Mouse (Mus musculus) hindbrain, embryonic 12.5 days (tissue): ENCODE results near the gene Thpo. TPM values are rescaled to one million over a fixed set of nuclear protein-coding genes. Genes with fewer than 3 reads are reported as not detected.

Source experiments
- ATAC-seq: fragments of 200-750 bp; cut with Nextera tagmentation; 2 replicates; pipeline ENCODE4 v1.8.0; 2017; ENCODE audit warnings: moderate TSS enrichment; ENCODE audit not compliant: low FRiP score
- H3K27ac ChIP-seq: fragments of 300-500 bp; sonication (generic); 2 replicates; pipeline ENCODE4 v1.5.1; 2016; ENCODE audit warnings: mild to moderate bottlenecking
- H3K27me3 ChIP-seq: fragments of 300-500 bp; sonication (generic); 2 replicates; pipeline ENCODE4 v1.6.1; 2016; ENCODE audit warnings: mild to moderate bottlenecking
- H3K36me3 ChIP-seq: fragments of 300-500 bp; sonication (generic); 2 replicates; pipeline ENCODE4 v1.6.1; 2016; ENCODE audit warnings: mild to moderate bottlenecking
- H3K4me1 ChIP-seq: fragments of 300-500 bp; sonication (generic); 2 replicates; pipeline ENCODE4 v1.6.1; 2016
- H3K4me2 ChIP-seq: fragments of 300-500 bp; sonication (generic); replicated peaks from 2 replicates; pipeline ENCODE4 v1.6.1; 2016; ENCODE audit warnings: mild to moderate bottlenecking
- H3K4me3 ChIP-seq: fragments of 300-500 bp; sonication (generic); 2 replicates; pipeline ENCODE4 v1.5.1; 2016; ENCODE audit warnings: mild to moderate bottlenecking
- H3K9ac ChIP-seq: fragments of 300-500 bp; sonication (generic); 2 replicates; pipeline ENCODE4 v1.6.1; 2016; ENCODE audit warnings: mild to moderate bottlenecking, moderate library complexity
- H3K9me3 ChIP-seq: fragments of 300-500 bp; sonication (generic); replicated peaks from 2 replicates; pipeline ENCODE4 v1.6.1; 2016; ENCODE audit warnings: mild to moderate bottlenecking
- WGBS: fragments of 180-500 bp; shearing (Covaris S2); methylation state at CpG from one replicate; pipeline ENCODE4 v1.1.7; 2016; 5-methylcytosine and 5-hydroxymethylcytosine counted together
- polyA plus RNA-seq: library from polyadenylated mRNA; unstranded; fragments of >200 nt; fragmentation: Nextera tagmentation; extraction: Ambion mirVana; gene quantifications from 2 replicates; pipeline ENCODE4 v1.2.1, GENCODE M21; 2016

Gene Thpo
- 0.96 and 0.98 TPM in 2 replicates for polyA plus RNA-seq

DNA sequence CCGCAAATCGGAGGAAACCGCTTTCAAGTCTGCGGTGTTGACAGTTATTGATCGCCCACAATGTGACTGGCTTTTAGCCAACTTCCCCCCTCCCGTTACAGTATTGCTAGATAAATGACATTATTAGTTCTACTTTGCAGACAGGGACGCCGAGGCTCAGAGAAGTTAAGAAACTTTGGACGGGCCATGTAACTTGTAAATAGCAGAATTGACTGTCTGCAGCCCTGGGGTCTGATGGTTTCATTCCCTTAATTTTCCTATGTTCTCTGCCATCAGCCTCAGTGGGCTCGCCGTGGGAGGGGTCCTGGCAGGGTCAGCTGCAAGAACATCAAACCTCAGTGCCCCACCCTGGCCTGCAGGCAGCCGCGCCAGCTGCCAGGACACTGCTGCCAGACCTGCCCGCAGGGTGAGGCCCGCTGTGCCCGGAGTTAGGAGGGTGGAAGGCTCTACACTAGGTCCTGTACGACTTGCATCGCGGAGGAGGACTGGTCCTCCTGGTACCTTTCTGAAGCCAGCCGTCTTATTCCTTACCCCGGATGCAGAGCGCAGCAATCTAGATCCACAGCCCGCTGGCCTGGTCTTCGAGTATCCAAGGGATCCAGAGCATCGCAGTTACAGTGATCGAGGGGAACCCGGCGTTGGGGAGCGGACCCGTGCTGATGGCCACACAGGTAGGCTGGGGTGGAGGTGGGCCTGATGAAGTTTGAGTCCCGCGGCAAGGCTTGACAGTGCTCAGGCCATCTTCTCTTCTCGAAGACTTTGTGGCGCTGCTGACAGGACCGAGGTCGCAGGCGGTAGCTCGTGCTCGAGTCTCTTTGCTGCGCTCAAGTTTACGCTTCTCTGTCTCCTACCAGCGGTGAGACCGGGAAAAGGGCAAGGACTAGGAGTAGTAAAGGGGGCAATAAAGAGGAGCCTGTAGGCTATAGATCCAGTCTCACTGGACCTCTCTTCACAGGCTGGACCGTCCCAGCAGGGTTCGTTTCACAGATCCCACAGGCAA lies at the start of gene Thpo:
Gene Thpo (minus strand): TSS at position 781 of the 1,000 bp plus-strand sequence.
- peak within 1 kb of the TSS; percentile 98 for H3K4me2 ChIP-seq
- peak within 1 kb of the TSS; percentile 56 for H3K4me3 ChIP-seq
- peaks cover 34% of the 10 kb centered on the region for H3K27me3 ChIP-seq
- WGBS: 3% methylated on average over 45 of the region's 45 CpGs
- H3K36me3 ChIP-seq: peaks cover 18% of the 10 kb centered on the region; the same call in 1 of the 2 replicates
- H3K9ac ChIP-seq: peak within 1 kb of the TSS; percentile 74
- H3K9me3 ChIP-seq: no peaks in the 10 kb centered on the region
- ATAC-seq: no peak
- H3K4me1 ChIP-seq: peaks cover 17% of the 10 kb centered on the region
- peak within 1 kb of the TSS; percentile 80; the same call in 1 of the 2 replicates for H3K27ac ChIP-seq

DNA sequence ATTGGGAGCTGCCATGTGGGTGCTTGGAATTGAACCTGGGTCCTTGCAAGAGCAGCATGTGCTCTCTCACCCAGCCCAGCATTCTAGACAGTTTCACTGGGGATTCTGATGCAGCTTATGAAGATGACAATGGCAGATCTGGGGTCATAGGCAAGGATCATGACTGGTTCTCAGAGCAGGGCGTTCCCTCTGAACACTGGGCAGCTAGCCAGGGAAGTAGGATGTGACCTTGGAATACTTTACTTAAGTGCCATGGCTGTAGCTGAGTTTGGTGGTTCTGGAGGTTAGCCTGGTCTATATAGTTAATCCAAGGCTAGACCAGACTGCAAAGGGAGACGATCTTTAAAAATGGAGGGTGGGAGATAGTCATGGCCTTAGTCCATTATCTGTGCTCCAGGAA lies 49.6 kb upstream of the Thpo start:
- Histone ChIP-seq H3K27ac (no peak overlapping the region), H3K4me3 (no peak overlapping the region), H3K9me3 (no peaks in the 10 kb centered on the region), H3K4me2 (no peak overlapping the region), H3K36me3 (no peaks in the 10 kb centered on the region), H3K9ac (no peak overlapping the region), H3K27me3 (no peaks in the 10 kb centered on the region), H3K4me1 (no peaks in the 10 kb centered on the region)
- 89% methylated on average over 2 of the region's 2 CpGs for WGBS
- no peak for ATAC-seq

DNA sequence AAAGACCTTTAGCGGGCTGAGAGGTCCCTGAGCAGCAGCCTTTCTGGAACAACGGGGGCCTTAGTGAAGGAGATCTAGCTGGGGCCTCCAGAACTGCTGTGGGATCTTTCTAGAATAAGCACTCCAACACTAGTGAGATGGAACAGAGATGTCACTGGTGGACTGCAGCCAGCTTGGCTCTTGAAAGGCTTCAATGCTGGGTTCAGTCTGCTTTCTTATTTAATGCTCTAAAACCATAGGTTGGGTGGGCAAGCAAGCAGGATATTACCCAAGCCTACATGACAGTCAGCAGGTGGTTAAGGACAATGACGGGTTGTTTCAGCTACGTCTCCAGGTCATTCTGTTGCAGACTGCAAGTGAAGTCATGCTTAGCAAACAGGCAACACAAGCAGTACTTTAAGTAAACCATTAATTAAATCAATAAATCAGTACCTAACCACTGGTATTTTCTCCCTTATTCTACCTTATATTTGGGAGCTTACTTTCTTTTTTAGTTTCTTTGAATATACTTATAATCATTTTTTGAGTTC lies 46.9 kb upstream of the Thpo start:
- no peaks in the 10 kb centered on the region for H3K9me3 ChIP-seq
- 67% methylated on average over 4 of the region's 4 CpGs for whole genome bisulfite sequencing
- H3K27ac ChIP-seq: no peak overlapping the region
- no peaks in the 10 kb centered on the region for H3K4me1 ChIP-seq
- no peak overlapping the region for H3K4me2 ChIP-seq
- no peaks in the 10 kb centered on the region for H3K27me3 ChIP-seq
- no peak for ATAC-seq
- no peak overlapping the region for H3K4me3 ChIP-seq
- H3K9ac ChIP-seq: no peak overlapping the region
- H3K36me3 ChIP-seq: no peaks in the 10 kb centered on the region

DNA sequence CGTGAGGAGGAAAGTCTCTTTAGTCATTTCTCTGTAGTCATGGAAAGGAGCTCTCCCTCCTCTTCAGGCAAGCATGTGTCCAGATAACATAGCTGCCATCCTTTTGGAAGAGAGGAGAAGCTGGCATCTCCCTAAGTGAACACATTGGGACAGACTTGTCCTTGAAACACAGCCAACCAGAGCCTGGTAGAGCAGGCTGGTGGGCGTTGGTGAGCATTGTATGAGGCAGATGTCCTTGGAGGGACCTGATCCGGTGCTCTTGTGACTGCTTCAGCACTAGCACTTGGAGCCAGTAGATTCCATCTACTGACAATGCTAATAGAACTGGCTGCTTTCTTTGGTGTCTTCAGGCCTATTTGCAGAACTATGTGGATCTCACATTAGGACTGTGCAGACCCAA lies 45.5 kb upstream of the Thpo start:
- 89% methylated on average over 3 of the region's 3 CpGs for WGBS
- no peak overlapping the region for H3K27ac ChIP-seq

DNA sequence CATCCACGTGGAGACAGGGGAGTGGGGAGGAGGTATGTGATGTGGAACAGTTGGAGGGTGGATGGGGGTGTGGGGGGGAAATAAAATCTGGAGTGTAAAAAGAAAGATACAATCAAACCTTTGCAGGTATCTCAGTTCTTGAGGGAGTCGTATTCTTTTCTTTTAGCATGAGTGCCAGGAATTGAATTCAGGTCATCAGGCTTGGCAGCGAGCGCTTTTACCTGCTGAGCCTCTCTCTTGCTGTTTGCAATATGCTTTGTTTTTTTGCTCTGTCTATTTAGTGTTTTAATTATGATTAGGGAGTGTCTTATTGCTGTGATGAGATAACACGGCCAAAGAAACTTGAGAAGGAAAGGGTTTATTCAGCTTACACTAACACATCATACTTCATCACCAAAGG lies 40.7 kb upstream of the Thpo start:
- Histone ChIP-seq H3K4me2 (no peak overlapping the region), H3K9ac (no peak overlapping the region), H3K4me3 (no peak overlapping the region), H3K27ac (no peak overlapping the region), H3K4me1 (no peaks in the 10 kb centered on the region), H3K36me3 (no peaks in the 10 kb centered on the region), H3K27me3 (no peaks in the 10 kb centered on the region), H3K9me3 (peaks cover 6% of the 10 kb centered on the region)
- 77% methylated on average over 5 of the region's 5 CpGs for WGBS
- ATAC-seq: no peak

More for the DNA sequence above, 45.5 kb upstream of the Thpo start:
- no peak overlapping the region for H3K9ac ChIP-seq
- no peaks in the 10 kb centered on the region for H3K36me3 ChIP-seq
- no peak overlapping the region for H3K4me2 ChIP-seq
- no peaks in the 10 kb centered on the region for H3K27me3 ChIP-seq
- no peaks in the 10 kb centered on the region for H3K9me3 ChIP-seq
- ATAC-seq: no peak
- H3K4me1 ChIP-seq: no peaks in the 10 kb centered on the region
- H3K4me3 ChIP-seq: no peak overlapping the region

DNA sequence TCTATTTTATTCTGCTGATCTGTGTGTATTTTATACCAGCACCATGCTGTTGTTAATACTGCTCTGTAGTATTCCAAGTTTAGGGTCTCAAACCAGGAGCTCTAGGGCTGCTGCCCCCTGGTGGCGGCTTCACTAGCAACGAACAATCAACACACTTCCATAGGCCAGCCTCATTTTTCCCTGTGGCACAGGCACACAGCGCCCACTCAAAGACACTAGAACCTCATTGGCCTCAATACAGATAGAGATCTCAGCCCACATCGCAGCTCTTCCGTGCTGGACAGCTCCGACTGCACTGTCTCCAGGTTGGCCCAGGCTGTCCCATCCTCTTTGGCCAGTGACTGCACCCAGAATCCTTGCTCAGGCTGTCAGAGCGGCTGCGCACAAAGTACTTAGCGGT lies 30.9 kb upstream of the Thpo start:
- no peaks in the 10 kb centered on the region for H3K27me3 ChIP-seq
- H3K27ac ChIP-seq: no peak overlapping the region
- no peaks in the 10 kb centered on the region for H3K9me3 ChIP-seq
- WGBS: 47% methylated on average over 9 of the region's 9 CpGs
- no peaks in the 10 kb centered on the region for H3K4me1 ChIP-seq
- no peaks in the 10 kb centered on the region for H3K36me3 ChIP-seq
- no peak overlapping the region for H3K4me2 ChIP-seq
- H3K4me3 ChIP-seq: no peak overlapping the region
- no peak for ATAC-seq
- H3K9ac ChIP-seq: no peak overlapping the region

DNA sequence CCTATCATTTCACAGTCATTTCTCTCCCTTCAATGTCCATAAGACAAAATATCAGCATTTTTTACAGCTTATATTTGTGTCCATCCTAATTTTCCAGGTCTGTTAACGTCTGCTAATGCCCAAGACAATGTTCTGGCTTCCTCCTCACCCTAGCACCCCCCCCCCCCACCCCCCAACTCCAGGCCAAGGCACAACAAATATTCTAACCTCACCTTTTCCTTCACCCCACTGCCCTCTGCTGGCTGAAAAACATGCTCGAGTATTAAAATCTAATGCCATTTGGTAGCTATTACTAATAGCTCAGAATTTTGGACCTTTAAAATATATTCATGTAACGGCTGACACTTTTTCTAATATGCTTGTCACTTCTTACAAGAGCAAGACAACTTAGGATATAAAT lies 27.4 kb upstream of the Thpo start:
- no peaks in the 10 kb centered on the region for H3K9me3 ChIP-seq
- H3K9ac ChIP-seq: no peak overlapping the region
- no peak overlapping the region for H3K27ac ChIP-seq
- no peak for ATAC-seq
- no peaks in the 10 kb centered on the region for H3K36me3 ChIP-seq
- no peaks in the 10 kb centered on the region for H3K27me3 ChIP-seq
- no peaks in the 10 kb centered on the region for H3K4me1 ChIP-seq
- no peak overlapping the region for H3K4me2 ChIP-seq
- WGBS: 13% methylated on average over 3 of the region's 3 CpGs
- H3K4me3 ChIP-seq: no peak overlapping the region

DNA sequence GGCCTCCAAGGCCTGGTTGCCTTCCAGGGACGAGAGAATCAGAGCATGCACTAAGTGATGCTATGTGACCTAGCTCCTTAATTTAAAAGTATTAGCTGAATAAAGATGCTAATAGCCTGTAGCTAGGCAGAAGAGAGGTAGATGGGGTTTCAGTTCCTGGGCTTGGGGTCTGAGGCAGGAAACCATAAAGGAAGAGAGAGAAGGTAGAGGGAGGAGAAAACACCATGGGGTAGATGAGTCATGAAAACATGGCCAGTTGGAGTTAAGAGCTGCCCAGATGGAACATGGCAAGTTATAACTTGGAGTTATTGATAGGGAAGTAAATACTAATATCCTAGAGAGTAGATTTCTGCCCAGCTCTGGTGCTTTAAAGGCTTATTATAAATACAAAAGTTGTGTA lies 23.1 kb upstream of the Thpo start:
- no peak for ATAC-seq
- H3K27me3 ChIP-seq: no peaks in the 10 kb centered on the region
- H3K4me3 ChIP-seq: no peak overlapping the region
- no peaks in the 10 kb centered on the region for H3K9me3 ChIP-seq
- no peak overlapping the region for H3K9ac ChIP-seq
- H3K27ac ChIP-seq: no peak overlapping the region
- 72% methylated on average over 1 of the region's 1 CpGs for WGBS
- no peaks in the 10 kb centered on the region for H3K36me3 ChIP-seq
- no peak overlapping the region for H3K4me2 ChIP-seq
- H3K4me1 ChIP-seq: no peaks in the 10 kb centered on the region

DNA sequence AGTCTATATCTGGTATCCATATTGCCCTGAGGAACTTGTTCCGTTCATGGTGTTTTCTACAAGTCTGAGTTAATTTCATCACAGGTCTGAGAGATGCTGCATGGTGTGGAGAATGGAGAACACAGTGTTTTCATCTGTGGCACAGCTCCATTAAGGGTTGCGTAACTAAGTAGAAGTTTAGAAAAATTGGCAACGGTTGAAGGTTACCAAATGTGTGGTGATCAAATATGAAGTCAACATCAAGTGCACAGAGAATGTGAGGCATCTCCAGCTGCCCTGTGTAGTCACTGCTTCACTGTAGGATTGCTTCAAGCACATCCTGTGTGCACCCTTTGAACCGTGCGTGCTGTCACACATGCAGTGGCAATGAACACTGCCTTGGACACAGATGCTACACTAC lies 21.7 kb upstream of the Thpo start:
- no peak for ATAC-seq
- Histone ChIP-seq H3K9me3 (no peaks in the 10 kb centered on the region), H3K27ac (no peak overlapping the region), H3K9ac (no peak overlapping the region), H3K4me3 (no peak overlapping the region), H3K4me2 (no peak overlapping the region), H3K27me3 (no peaks in the 10 kb centered on the region), H3K36me3 (no peaks in the 10 kb centered on the region), H3K4me1 (no peaks in the 10 kb centered on the region)
- WGBS: 92% methylated on average over 5 of the region's 5 CpGs

DNA sequence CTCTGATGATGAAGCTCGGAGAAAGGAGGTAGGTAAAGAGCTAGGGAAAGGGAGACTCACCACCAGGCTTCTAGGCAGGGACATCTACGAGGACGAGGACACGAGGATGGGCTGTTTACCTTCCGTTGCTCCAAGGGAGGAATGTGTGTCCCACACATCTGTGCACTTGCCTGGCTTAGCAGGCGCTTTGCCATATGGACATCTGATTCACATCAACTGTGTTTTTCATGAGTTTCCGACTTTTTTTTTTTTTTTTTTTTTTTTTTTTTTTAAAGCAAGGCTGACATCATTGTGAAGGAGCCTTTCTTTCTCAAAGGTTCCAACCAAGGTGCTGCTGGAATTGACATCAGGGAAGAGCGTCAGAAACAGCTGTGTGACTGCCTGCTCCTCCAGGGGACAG lies 16.2 kb upstream of the Thpo start:
- no peak for ATAC-seq
- H3K27ac ChIP-seq: no peak overlapping the region
- 52% methylated on average over 8 of the region's 8 CpGs for WGBS
- no peak overlapping the region for H3K9ac ChIP-seq
- no peaks in the 10 kb centered on the region for H3K36me3 ChIP-seq
- no peaks in the 10 kb centered on the region for H3K4me1 ChIP-seq
- H3K27me3 ChIP-seq: no peaks in the 10 kb centered on the region
- H3K4me2 ChIP-seq: no peak overlapping the region
- H3K9me3 ChIP-seq: no peaks in the 10 kb centered on the region
- no peak overlapping the region for H3K4me3 ChIP-seq

DNA sequence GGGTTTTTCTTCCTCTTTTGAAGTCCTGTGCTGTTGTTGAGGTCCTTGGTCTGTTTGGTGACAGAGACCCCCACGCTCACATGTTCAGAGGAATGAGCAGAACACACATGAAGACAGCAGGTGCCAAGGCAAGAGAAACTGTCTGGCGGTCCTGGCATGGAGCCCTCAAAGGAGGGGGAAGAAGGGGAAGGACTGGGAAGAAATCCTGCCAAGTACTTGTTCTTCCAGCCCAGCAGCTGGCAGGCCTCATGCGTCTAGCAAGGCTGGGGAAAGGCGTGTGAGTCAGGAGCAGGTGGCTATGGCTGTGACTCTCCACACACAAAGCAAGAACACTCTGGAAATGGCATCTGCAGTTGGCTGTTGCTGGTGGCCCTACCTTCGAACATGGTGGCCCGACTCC lies 12.3 kb upstream of the Thpo start:
- Histone ChIP-seq H3K4me2 (no peak overlapping the region), H3K27ac (no peak overlapping the region), H3K4me1 (no peaks in the 10 kb centered on the region), H3K36me3 (0 out of 2 replicates have a peak, but pooled peaks cover 5% of the 10 kb centered on the region), H3K9me3 (no peaks in the 10 kb centered on the region), H3K9ac (no peak overlapping the region), H3K4me3 (no peak overlapping the region), H3K27me3 (no peaks in the 10 kb centered on the region)
- 79% methylated on average over 6 of the region's 6 CpGs for WGBS
- no peak for ATAC-seq

DNA sequence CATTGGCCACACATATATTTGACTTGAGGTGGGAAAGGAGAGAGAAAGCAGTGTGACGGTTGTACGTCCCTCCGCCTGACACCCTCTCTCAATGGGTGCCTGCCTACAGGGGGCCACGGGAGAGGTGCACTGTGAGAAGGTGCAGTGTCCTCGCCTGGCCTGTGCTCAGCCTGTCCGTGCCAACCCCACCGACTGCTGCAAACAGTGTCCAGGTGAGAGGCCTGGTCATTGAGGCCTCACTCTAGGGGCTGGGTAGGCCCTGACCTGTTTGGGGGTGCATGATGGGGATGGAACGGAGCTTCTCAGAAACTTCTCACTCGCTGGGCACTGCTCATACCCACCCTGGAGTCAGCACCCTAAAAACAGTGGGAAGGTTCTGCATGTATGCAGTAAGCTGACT lies 5.5 kb upstream of the Thpo start:
- Histone ChIP-seq H3K36me3 (peaks cover 30% of the 10 kb centered on the region; the same call in 1 of the 2 replicates), H3K27ac (no peak overlapping the region), H3K4me2 (no peak overlapping the region), H3K27me3 (peaks cover 21% of the 10 kb centered on the region), H3K9me3 (no peaks in the 10 kb centered on the region), H3K4me3 (no peak overlapping the region), H3K4me1 (no peaks in the 10 kb centered on the region), H3K9ac (no peak overlapping the region)
- ATAC-seq: no peak
- WGBS: 87% methylated on average over 9 of the region's 9 CpGs
